14 mouse cellular contexts compared by ENCODE assay signal in the genomic region with DNA sequence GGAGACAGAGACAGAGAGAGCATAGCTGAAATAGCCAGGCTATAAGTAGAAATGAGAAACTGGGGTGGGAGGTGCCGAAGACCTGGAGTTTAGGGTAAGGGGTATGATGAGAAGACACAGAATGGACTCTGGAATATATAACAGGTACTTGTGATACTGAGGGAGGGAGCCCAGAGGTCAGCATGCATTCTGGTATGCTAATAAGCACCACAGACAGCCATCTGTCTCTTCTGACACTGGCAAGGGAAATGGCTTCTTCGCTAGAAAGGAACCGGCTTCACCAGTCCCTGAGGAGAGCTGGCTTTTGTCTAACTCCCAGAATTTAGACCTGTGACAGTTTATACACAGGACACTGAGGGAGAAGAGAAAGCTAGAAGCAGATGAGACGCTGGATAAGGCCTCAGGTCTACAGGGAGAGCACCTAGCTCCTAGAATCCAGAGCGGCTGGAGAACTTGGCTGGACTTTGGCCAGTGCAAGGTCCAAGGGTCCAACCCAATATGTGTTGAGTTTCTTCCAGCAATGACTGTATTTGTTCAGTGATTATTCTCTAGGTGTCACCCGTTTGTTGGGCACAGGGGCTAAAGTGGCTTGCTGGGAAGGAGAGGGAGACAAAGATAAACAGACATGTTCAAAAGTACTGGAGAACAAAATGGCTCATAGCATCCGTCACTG.
DNase-seq lines count a peak whose midpoint lies in the region; ATAC-seq and TF ChIP-seq lines count a peak whose summit lies in the region.
"Had no signal": no experiment of that assay in that cellular context is flagged by ENCODE, and none has a peak within 500 bp of the region (broad histone marks: within the 10 kb centered on the region; RNA-seq: fewer than 3 reads in every experiment).

No protein-coding gene starts in this region.

- peak; percentile 35 for DNase-seq in left cerebral cortex, postnatal 4 days
- no peak for DNase-seq in left cerebral cortex, postnatal 36 days (ENCODE audit: low spot score in 2 of 2)
- DNase-seq in kidney, postnatal 10 days = peak; percentile 40
- DNase-seq in lung, postnatal 36 days = no peak
- DNase-seq in right cerebral cortex, adult 18-20 months = no peak
- DNase-seq in heart, postnatal 10 days = no peak
- DNase-seq: cerebellum, adult 9-11 months; gastrocnemius, postnatal 25 days; lung, postnatal 4 days had no signal

- no peak overlapping the region for H3K27ac ChIP-seq in hindbrain, embryonic 16.5 days (ENCODE audit: low read depth, low read length)
- H3K27ac ChIP-seq in small intestine, adult 2 months (ENCODE audit: insufficient read depth, low read depth, low read length) = peak overlapping the region; percentile 58
- H3K27ac ChIP-seq: embryonic facial prominence, embryonic 13.5 days; heart, embryonic 13.5 days; liver, embryonic 14.5 days had no signal

- WGBS in hindbrain, embryonic 16.5 days = 55% methylated on average over 7 of the region's 7 CpGs
- 32% methylated on average over 7 of the region's 7 CpGs for WGBS in small intestine, adult 2 months

- no peak overlapping the region for H3K4me2 ChIP-seq in hindbrain, embryonic 16.5 days (ENCODE audit: low read length)
- H3K4me2 ChIP-seq: embryonic facial prominence, embryonic 13.5 days; heart, embryonic 13.5 days had no signal

- ATAC-seq in hindbrain, embryonic 16.5 days = 0 out of 2 replicates have a peak, but pooled peaks have one; percentile 40

- no peaks in the 10 kb centered on the region; the same call in none of the 2 replicates for H3K4me1 ChIP-seq in hindbrain, embryonic 16.5 days (ENCODE audit: control insufficient read depth, insufficient read depth, low read depth, low read length)
- peaks cover 8% of the 10 kb centered on the region; the same call in 1 of the 2 replicates for H3K4me1 ChIP-seq in small intestine, adult 2 months (ENCODE audit: control insufficient read depth, insufficient read depth, insufficient read length, low read length)

- H3K27me3 ChIP-seq in hindbrain, embryonic 16.5 days (replicated peaks; ENCODE audit: control insufficient read depth, insufficient read depth, low read length) = no peaks in the 10 kb centered on the region
- no peaks in the 10 kb centered on the region for H3K27me3 ChIP-seq in small intestine, adult 2 months (ENCODE audit: control insufficient read depth, insufficient read depth, low read length)
- H3K27me3 ChIP-seq: embryonic facial prominence, embryonic 13.5 days; heart, embryonic 13.5 days had no signal

- no peaks in the 10 kb centered on the region for H3K36me3 ChIP-seq in hindbrain, embryonic 16.5 days (ENCODE audit: control insufficient read depth, insufficient read depth, low read length)
- no peaks in the 10 kb centered on the region for H3K36me3 ChIP-seq in small intestine, adult 2 months (ENCODE audit: control insufficient read depth, insufficient read depth, low read length)
- H3K36me3 ChIP-seq: embryonic facial prominence, embryonic 13.5 days; heart, embryonic 13.5 days had no signal

- TF ChIP-seq POLR2A in small intestine, adult 2 months (IDR thresholded peaks at IDR 0.05; ENCODE audit: low read depth, low read length) = no peak

- intact Hi-C loops in left cerebral cortex, postnatal 4 days (cut with DNase I) = no loop called here
- intact Hi-C loops in left cerebral cortex, postnatal 36 days (cut with DNase I) = no loop called here
- intact Hi-C loops in heart, postnatal 10 days (cut with DNase I) = no loop called here

- no peak overlapping the region for H3K9ac ChIP-seq in hindbrain, embryonic 16.5 days (ENCODE audit: low read depth, low read length)
- H3K9ac ChIP-seq: embryonic facial prominence, embryonic 13.5 days; heart, embryonic 13.5 days; liver, embryonic 14.5 days had no signal

- H3K9me3 ChIP-seq in hindbrain, embryonic 16.5 days (ENCODE audit: control insufficient read depth, low read length) = no peaks in the 10 kb centered on the region; the same call in 1 of the 2 replicates
- H3K9me3 ChIP-seq: heart, embryonic 13.5 days had no signal

- H3K4me3 ChIP-seq in hindbrain, embryonic 16.5 days (ENCODE audit: low read length) = no peak overlapping the region
- H3K4me3 ChIP-seq in small intestine, adult 2 months (ENCODE audit: low read depth, low read length) = no peak overlapping the region
- H3K4me3 ChIP-seq: embryonic facial prominence, embryonic 13.5 days; heart, embryonic 13.5 days had no signal

- no peak for TF ChIP-seq CTCF in small intestine, adult 2 months (IDR thresholded peaks at IDR 0.05; ENCODE audit: extremely low read depth, insufficient read length, insufficient replicate concordance, low read depth, low read length)

Comparison
In these comparisons a context has a peak if more than half of its experiments do, and no peak if none do; other contexts are left out.
1. DNase-seq: peak in left cerebral cortex, postnatal 4 days (single experiment) and kidney, postnatal 10 days (single experiment); none in left cerebral cortex, postnatal 36 days (0 of 2), lung, postnatal 36 days (single experiment), right cerebral cortex, adult 18-20 months (single experiment) and heart, postnatal 10 days (0 of 2).